Mouse (Mus musculus): ENCODE data around the gene Troap. TPM values are rescaled to one million over a fixed set of nuclear protein-coding genes. Genes with fewer than 3 reads are reported as not detected.

Troap gene
- polyA plus RNA-seq (2012; ENCODE audit: insufficient read depth, low replicate concordance) = 27.8 and 75.4 TPM in 2 replicates

DNA sequence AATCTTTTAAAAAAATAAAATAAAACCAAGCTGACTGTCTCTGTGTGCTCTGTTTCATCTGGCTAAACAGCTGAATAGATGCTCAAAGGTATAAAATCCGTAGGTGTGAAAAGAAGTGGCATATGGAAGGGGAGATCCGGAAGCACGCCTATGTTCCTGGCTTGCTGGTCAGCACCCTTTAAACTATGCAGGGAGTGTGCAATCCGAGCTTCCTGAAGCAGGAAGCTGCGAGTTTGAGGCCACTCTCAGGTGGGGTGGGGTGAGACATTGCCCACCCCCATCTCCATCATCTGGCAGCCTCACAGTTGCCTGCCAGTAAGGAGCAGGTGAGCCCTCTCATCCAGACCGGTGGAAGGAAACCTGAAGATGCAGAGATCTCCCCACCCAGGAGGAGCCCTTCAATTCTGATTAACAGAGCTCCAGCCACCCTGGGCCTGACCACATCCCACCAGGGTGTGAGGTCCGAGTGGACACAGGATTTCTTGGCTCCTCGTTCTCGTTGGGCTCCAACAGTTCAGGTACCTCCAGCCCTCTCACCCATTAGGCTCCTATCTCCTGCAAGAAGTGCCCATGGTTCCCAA is at the start of gene Troap:
Gene Troap, plus strand, starts transcription at position 557 of the 581 bp plus-strand sequence.
- no peak for TF ChIP-seq FLI1 (IDR thresholded peaks at IDR 0.05; ENCODE audit: low read length)
- no peak for TF ChIP-seq GATA1 (IDR thresholded peaks at IDR 0.05; ENCODE audit: borderline replicate concordance, low read length)
- peaks cover 26% of the 10 kb centered on the region for H3K36me3 ChIP-seq (replicated peaks; ENCODE audit: low read length)
- peak within 1 kb of the TSS; percentile 90 for H3K4me3 ChIP-seq (replicated peaks)
- peaks cover 9% of the 10 kb centered on the region for H3K27me3 ChIP-seq (replicated peaks)
- no peaks in the 10 kb centered on the region for H3K9me3 ChIP-seq
- H3K4me1 ChIP-seq = peaks cover 51% of the 10 kb centered on the region

DNA sequence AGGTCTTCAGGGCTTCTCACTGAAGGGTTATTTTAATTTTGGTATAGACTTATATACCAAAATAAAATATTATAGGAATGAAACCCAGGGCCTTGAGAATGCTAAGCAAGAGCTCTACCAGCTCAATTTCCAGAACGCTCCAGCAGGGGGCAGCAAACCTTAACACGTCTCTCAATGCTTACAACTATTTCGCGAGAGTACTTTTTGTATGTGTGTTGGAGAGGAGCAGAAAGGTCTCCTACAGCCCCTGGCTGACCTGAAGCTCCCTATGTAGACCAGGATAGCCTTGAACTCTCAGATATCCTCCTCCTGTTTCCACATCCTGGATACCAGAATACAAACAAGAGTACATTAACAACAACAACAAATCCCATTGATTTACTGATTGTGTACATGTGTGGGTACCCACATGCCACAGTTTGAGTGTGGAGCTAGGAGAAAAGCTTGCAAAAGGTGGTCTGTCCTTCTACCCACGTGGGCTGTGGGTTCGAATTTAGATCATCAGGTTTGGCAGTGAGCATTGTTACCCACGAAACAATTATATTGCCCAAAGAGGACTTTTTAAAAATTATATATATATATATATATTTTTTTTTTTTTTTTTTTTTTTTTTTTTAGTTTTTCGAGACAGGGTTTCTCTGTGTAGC is 49.6 kb upstream of the Troap start:
- TF ChIP-seq FLI1 (IDR thresholded peaks at IDR 0.05; ENCODE audit: low read length) (no peak), GATA1 (IDR thresholded peaks at IDR 0.05; ENCODE audit: borderline replicate concordance, low read length) (no peak)
- H3K9me3 ChIP-seq = peaks cover 5% of the 10 kb centered on the region
- H3K4me1 ChIP-seq = peaks cover 24% of the 10 kb centered on the region
- peaks cover 2% of the 10 kb centered on the region for H3K27me3 ChIP-seq (replicated peaks)
- peak overlapping the region; percentile 72 for H3K4me3 ChIP-seq (replicated peaks)
- peaks cover 3% of the 10 kb centered on the region for H3K36me3 ChIP-seq (replicated peaks; ENCODE audit: low read length)

- peaks cover 2% of the 10 kb centered on the region for H3K27me3 ChIP-seq (replicated peaks)
- H3K9me3 ChIP-seq = peaks cover 5% of the 10 kb centered on the region
- H3K4me3 ChIP-seq (replicated peaks) = no peak overlapping the region
- H3K4me1 ChIP-seq = peaks cover 24% of the 10 kb centered on the region
- peaks cover 3% of the 10 kb centered on the region for H3K36me3 ChIP-seq (replicated peaks; ENCODE audit: low read length)
- TF ChIP-seq GATA1 (IDR thresholded peaks at IDR 0.05; ENCODE audit: borderline replicate concordance, low read length) (no peak), FLI1 (IDR thresholded peaks at IDR 0.05; ENCODE audit: low read length) (no peak)
These were observed 49.0 kb upstream of the Troap start for GRCm38 (mm10) chr15:99025414-99025813.

DNA sequence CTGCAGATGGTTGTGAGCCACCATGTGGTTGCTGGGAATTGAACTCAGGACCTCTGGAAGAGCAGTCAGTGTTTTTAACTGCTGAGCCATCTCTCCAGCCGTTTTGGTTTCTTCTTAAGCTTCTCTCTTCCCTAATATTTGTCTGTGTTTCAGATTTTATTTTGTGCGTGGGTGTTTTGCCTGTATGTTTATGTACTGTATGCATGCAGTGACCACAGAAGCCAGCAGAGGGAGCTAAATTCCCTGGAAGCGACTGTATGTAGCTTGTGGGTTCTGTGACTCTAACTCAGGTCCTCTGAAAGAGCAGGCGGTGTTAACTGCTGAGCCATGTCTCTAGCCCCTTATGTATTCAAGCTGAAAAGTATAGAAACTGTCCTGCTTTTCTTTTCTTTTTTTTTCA is 48.1 kb upstream of the Troap start:
- Histone ChIP-seq H3K4me3 (replicated peaks) (no peak overlapping the region), H3K9me3 (peaks cover 4% of the 10 kb centered on the region), H3K4me1 (peaks cover 24% of the 10 kb centered on the region), H3K36me3 (replicated peaks; ENCODE audit: low read length) (peaks cover 3% of the 10 kb centered on the region), H3K27me3 (replicated peaks) (peaks cover 2% of the 10 kb centered on the region)
- no peak for TF ChIP-seq FLI1 (IDR thresholded peaks at IDR 0.05; ENCODE audit: low read length)
- TF ChIP-seq GATA1 (IDR thresholded peaks at IDR 0.05; ENCODE audit: borderline replicate concordance, low read length) = no peak

DNA sequence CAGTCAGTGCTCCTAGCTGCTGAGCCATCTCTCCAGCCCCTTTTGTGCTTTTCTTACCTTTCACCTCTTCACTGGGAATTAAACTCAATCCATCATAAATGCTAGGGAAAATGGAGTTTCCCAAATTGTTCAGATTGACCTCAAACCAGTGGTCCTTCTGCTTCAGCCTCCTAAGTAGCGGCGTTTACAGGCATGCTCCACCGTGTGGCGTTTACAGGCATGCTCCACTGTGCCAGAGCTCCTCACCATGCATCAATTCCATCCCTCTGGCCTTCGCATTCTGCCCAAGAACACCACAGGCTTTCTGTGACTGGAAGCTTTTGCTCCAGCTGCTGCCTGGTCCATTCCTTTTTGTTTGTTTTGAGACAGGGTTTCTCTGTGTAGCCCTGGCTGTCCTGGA is 47.3 kb upstream of the Troap start:
- no peak for TF ChIP-seq GATA1 (IDR thresholded peaks at IDR 0.05; ENCODE audit: borderline replicate concordance, low read length)
- TF ChIP-seq FLI1 (IDR thresholded peaks at IDR 0.05; ENCODE audit: low read length) = no peak
- Histone ChIP-seq H3K9me3 (no peaks in the 10 kb centered on the region), H3K4me1 (peaks cover 27% of the 10 kb centered on the region), H3K27me3 (replicated peaks) (peaks cover 2% of the 10 kb centered on the region), H3K36me3 (replicated peaks; ENCODE audit: low read length) (peaks cover 6% of the 10 kb centered on the region), H3K4me3 (replicated peaks) (peak overlapping the region; percentile 6)

- TF ChIP-seq GATA1 (IDR thresholded peaks at IDR 0.05; ENCODE audit: borderline replicate concordance, low read length) (no peak), FLI1 (IDR thresholded peaks at IDR 0.05; ENCODE audit: low read length) (no peak)
- Histone ChIP-seq H3K36me3 (replicated peaks; ENCODE audit: low read length) (peaks cover 16% of the 10 kb centered on the region), H3K4me1 (peaks cover 45% of the 10 kb centered on the region), H3K27me3 (replicated peaks) (no peaks in the 10 kb centered on the region), H3K4me3 (replicated peaks) (peak overlapping the region; percentile 96), H3K9me3 (no peaks in the 10 kb centered on the region)
These were observed 45.4 kb upstream of the Troap start for GRCm38 (mm10) chr15:99028874-99029458.

- no peaks in the 10 kb centered on the region for H3K9me3 ChIP-seq
- H3K36me3 ChIP-seq (replicated peaks; ENCODE audit: low read length) = peaks cover 22% of the 10 kb centered on the region
- no peaks in the 10 kb centered on the region for H3K27me3 ChIP-seq (replicated peaks)
- TF ChIP-seq FLI1 (IDR thresholded peaks at IDR 0.05; ENCODE audit: low read length) = no peak
- no peak for TF ChIP-seq GATA1 (IDR thresholded peaks at IDR 0.05; ENCODE audit: borderline replicate concordance, low read length)
- H3K4me3 ChIP-seq (replicated peaks) = peak within 1 kb of the TSS; percentile 96
- H3K4me1 ChIP-seq = peaks cover 50% of the 10 kb centered on the region
These were observed 44.5 kb upstream of the Troap start, which contains the start of gene Tuba1c for GRCm38 (mm10) chr15:99029619-99030584. Gene Tuba1c (plus strand): TSS chr15:99029891.

DNA sequence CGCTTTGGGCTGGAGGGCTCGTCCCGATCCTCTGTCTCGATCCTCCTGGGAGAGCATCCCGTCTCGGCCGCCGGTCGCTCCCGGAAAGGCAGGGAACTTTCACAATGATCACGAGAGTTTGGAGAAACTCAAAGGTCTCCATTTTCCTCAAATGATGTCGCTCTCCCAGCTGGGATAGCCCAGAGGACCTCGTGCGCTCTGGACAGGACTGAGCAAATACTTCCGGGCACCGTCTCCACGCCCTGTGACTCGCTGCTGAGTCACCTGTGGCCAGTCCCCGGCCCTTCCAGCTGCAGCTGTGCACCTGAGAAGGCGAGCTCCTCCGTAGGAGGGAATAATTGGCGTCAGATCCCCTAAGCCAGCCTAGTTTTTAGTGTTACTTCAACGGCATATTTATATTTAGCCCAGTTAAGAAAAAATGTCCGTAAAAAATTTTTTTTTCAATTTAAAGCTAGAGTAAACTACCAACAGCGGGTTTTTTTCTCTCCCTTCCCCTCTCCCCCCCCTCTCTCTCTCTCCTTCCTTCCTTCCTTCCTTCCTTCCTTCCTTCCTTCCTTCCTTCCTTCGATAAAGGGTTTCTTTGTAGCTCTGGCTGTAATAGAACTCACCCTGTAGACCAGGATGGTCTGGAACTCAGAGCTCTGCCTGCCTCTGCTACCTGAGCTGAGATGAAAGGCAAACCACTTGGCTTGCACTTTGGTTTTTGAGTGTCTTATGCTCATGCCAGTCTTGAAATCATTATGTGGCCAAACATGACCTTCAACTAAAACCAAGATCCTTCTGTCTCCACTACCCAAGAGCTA is 43.6 kb upstream of the Troap start:
- no peaks in the 10 kb centered on the region for H3K27me3 ChIP-seq (replicated peaks)
- peaks cover 31% of the 10 kb centered on the region for H3K36me3 ChIP-seq (replicated peaks; ENCODE audit: low read length)
- peak overlapping the region; percentile 96 for H3K4me3 ChIP-seq (replicated peaks)
- no peak for TF ChIP-seq GATA1 (IDR thresholded peaks at IDR 0.05; ENCODE audit: borderline replicate concordance, low read length)
- TF ChIP-seq FLI1 (IDR thresholded peaks at IDR 0.05; ENCODE audit: low read length) = no peak
- H3K9me3 ChIP-seq = no peaks in the 10 kb centered on the region
- H3K4me1 ChIP-seq = peaks cover 53% of the 10 kb centered on the region

GRCm38 (mm10) chr15:99031388-99031675 is 43.0 kb upstream of the Troap start:
- Histone ChIP-seq H3K4me3 (replicated peaks) (peak overlapping the region; percentile 96), H3K36me3 (replicated peaks; ENCODE audit: low read length) (peaks cover 37% of the 10 kb centered on the region), H3K9me3 (no peaks in the 10 kb centered on the region), H3K27me3 (replicated peaks) (no peaks in the 10 kb centered on the region), H3K4me1 (peaks cover 58% of the 10 kb centered on the region)
- no peak for TF ChIP-seq FLI1 (IDR thresholded peaks at IDR 0.05; ENCODE audit: low read length)
- TF ChIP-seq GATA1 (IDR thresholded peaks at IDR 0.05; ENCODE audit: borderline replicate concordance, low read length) = no peak

Measured in megakaryocyte, embryonic 14.5 days (primary cell).